Mouse (Mus musculus) neural tube, embryonic 14.5 days (tissue): ENCODE measurements around the gene Npvf. TPM values are rescaled to one million over a fixed set of nuclear protein-coding genes. Genes with fewer than 3 reads are reported as not detected.

Experiments used
- polyA plus RNA-seq: library from polyadenylated mRNA; unstranded; fragments of >200 nt; fragmentation: Nextera tagmentation; extraction: Ambion mirVana; gene quantifications from 2 replicates; pipeline ENCODE4 v1.2.1, GENCODE M21; 2014

Gene Npvf
- polyA plus RNA-seq, 1 experiment from 2014 or later, result 0.44 TPM

Other genes with a start within 250 kb of the Npvf start
- 3.2 and 7.0 TPM in 2 replicates for gene Osbpl3, start 198.2 kb downstream of the Npvf start, polyA plus RNA-seq
- 80.7 and 84.2 TPM in 2 replicates for gene Cycs, start 87.9 kb downstream of the Npvf start, polyA plus RNA-seq
- gene 4921507P07Rik, start 57.8 kb downstream of the Npvf start, polyA plus RNA-seq, result 3.1 and 3.7 TPM in 2 replicates